Mouse (Mus musculus): ENCODE data around the gene Gm20518.

- peak; percentile 68 for TF ChIP-seq CTCF (IDR thresholded peaks at IDR 0.05; ENCODE audit: borderline replicate concordance, extremely low read depth, insufficient read depth, insufficient read length)
- TF ChIP-seq POLR2A (IDR thresholded peaks at IDR 0.05; ENCODE audit: borderline replicate concordance, extremely low read depth, insufficient read depth, insufficient read length, poor library complexity, severe bottlenecking), result peak; percentile 72; the same call in 1 of the 2 replicates
Observed at GRCm38 (mm10) chr16:17921325-17922162, 30.1 kb upstream of the Gm20518 start.
